Mouse (Mus musculus) thymus, adult 18-20 months (tissue): ENCODE results near the gene Mbnl1.
"Not testable (repeated sequence)": the region's sequence is repeated elsewhere in the genome, so short reads cannot be mapped to it uniquely, and the experiment has no call there.

Experiments
- DNase-seq, 2 experiments: peaks; one replicate each; pipeline ENCODE4 v3.0.0; 2022; ENCODE audit warnings: mixed read lengths in 2 of 2

Mbnl1 gene

DNA sequence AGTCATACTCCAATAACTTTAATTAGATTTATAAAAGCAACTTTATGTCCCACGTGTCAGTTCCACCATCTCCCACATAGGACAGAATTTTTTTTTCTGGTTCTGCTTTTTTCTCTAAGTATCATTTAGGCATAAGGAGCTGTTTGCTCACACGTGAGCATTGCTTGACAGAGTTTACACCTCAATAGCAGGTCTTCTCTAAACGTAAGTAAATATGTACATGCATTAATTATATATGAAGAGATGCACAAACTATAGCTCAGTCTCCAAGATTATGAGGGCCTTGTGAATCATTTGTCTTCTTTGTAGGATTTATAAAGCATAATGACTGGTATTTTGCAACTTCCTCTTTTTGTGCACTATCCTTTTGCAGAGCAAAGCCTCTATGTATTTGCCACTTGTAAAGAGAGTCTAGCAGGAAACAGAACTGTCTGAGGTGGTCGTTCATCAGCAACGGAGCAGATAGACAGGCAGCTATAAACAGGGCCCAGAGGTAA, at the start of gene Mbnl1:
Gene Mbnl1, plus strand, starts transcription at position 150 of the 497 bp plus-strand sequence.
- DNase-seq: no peak

DNA sequence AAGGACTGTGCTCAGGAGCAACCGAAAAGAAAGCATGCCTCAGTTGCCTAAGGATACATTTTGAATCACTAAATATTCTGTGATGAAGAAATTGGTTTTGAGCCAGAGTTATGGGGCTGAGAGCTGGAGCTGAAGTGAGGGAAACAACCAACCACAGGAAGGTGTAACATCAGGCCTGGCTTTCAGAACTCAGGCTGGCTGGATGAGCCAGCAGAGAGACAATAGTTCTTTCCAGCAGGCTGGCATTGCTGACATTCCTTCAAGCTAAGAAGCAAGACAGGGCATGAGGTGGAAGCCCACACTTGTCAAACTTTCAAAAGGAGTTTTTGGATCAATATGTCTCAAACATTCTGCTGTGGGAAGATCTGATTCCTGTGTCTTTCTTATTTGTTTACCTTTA, 48.5 kb upstream of the Mbnl1 start:
- DNase-seq: no peak

DNA sequence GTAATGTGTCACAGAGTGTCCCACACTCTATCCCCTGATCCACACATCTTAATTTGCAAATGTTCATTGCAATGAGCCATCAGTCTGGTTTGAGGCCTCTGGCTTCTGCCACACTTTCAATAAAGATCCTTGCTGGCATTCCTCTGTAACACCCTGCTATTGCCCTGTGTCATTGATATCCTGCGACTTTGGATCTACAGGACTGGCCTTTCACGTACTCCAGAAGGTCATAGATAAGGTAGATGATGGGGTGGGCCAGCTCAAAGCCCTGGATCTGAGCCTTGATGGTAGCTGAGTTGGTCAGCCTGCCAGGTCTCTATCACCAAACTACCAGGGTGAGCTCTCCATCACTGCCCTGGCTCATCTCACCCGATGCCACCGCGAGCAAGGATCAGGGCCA, 43.6 kb upstream of the Mbnl1 start:
- no peak for DNase-seq

DNA sequence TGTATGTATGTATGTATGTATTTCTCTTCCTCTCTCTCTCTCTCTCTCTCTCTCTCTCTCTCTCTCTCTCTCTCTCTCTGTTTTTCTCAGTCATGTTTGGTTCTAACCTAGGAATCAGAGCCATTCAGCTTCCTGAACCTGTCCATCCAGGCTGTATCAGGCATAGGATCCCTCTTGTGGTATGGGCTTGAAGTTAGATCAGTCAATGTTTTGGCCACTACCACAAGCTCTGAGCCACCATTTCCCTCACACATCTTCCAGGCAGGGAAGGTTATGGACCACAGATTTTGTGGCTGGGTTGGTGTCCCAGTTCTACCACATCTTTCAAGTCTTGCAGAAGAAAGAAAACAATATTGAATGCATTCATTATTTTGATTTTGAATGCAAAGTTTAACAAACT, 35.4 kb upstream of the Mbnl1 start:
- no peak for DNase-seq

DNA sequence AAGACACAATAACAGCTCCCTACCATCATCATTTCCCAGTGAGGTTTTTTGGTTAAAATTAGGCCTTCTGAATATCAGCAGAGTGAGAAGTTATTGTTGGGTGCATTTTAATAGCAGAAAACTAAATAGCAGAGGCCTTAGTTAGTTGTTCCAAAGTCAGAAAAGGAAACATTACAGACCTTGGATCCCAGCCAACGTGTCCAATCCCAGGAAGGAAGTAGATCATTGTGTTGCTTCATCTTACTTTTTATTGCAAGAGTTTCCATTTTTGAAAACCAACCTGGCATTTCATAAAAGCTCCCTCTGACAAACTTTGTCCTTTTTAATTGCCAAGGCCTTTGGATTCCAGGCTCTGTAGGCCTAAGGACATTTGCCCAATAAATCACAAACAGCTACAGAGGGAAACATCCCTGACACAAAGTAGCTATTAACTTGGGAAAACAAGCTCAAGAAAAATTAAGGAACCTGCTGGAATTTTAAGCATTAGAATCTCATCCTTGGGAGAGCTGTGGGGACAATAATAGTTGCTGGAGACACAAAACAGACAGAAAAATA, 34.9 kb upstream of the Mbnl1 start:
- DNase-seq: no peak

DNA sequence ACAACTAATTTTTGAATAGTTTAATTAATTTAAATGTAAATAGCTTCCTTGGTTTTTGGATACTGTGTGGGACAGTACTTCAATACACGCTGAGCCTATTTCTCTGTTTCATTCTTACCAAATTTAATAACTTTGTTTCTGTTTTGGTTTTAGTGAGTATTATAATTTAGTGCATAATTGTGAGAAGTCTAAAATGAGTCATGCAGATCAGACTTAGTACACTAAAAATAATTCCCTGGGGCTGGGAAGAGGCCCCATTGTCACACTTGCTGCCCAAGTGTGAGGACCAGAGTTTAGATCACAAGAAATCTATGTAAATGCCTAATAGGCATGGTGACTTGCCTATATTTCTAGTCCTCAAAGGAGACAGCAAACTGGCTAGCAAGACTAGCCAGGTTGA, 33.9 kb upstream of the Mbnl1 start:
- DNase-seq: no peak

DNA sequence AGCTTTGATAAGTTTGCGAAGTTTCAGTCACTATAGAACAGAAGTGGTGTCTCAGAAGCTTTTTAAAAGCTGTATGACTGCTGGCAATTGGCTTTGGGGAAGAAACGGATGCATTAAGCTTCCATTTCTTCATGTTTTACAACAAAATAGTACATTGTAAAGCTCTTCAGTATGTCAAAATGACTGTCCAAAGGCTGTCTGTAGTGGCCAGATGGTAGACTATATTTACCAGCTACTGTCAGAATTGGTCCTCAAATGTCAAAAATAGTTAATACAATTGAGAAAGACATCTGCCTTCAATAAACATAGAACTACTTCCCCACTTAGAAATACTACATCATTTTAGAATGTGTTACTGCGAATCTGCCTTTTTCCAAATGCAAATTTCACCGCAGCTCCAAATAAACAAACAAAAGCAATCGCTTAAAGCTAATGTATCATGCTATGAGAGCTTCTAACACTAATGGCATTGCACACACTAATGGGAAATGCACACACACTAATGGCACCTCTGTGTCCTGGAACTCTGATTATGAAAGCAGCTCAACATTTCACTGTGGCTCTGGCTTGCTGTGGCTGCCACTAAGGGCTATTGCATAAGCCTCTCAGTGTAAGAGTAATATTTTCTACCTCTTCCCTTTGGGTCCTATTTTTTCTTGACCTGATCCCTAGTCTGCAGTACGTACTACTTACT, 10.7 kb upstream of the Mbnl1 start:
- DNase-seq: no peak

DNA sequence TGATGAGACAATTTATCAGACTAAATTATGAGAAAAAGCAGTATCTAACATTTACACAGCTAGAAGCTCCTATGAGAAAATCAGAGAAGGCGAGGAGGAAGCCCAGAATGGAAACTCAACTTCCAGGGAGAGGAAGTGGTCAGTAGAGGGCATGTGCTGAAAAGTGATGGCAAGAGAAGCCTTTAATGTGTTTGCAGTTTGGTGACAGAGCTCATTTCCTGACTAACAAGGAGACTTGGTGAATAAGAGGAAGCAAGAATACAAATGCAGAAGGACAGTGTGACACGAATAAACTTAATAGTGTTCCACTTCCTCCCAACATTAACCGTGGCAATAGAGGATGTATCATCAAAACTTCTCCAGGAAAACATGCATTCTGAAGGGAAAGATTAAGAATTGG, 4.0 kb upstream of the Mbnl1 start:
- not testable (repeated sequence) for DNase-seq

DNA sequence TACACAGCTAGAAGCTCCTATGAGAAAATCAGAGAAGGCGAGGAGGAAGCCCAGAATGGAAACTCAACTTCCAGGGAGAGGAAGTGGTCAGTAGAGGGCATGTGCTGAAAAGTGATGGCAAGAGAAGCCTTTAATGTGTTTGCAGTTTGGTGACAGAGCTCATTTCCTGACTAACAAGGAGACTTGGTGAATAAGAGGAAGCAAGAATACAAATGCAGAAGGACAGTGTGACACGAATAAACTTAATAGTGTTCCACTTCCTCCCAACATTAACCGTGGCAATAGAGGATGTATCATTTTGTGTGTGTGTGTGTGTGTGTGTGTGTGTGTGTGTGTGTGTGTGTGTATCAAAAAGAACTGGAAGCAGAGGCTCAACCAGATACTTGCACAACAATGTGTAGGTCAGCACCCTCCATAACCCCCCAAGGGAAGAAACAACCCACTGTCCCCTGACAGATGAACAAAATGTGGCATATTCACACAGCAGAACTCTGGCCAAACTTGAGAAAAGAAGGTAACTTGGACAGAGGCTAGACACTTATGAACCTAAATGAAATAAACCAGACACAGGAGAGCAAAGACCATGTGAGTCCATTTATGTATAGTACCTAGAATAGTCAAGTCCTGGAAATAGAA, 3.3 kb upstream of the Mbnl1 start:
- not testable (repeated sequence) for DNase-seq

DNA sequence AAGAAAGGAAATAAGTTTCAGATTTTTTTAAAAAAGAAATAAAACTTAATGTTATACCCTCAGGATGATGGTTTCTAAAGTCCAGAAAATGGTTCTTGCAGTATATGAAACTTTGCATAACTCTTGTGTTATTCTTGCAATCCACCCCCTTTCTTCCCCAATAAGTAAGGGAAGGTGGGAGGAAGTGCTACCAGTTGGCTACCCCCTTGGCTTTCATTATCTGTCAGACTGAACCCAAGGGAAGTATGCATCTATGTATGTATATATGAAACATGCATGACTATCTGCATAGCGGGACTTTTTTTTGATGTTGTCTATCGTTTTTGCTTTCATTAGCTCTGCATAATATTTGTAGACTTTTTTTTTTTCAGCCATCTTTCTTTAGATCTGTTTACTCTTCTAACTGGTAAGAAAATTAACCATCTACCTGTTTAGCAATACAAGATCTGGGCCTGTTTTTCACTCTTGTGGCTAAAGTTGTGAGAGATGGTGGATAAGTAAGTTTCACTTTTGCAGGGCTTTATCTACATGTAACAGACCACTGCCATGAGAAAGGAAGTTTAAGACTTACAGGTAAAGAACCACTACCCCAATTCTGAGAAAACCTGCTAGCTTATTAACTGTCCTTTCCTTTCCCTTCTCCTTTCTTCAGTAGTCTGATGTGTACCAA, 484 bp upstream of the Mbnl1 start:
- no peak for DNase-seq

DNA sequence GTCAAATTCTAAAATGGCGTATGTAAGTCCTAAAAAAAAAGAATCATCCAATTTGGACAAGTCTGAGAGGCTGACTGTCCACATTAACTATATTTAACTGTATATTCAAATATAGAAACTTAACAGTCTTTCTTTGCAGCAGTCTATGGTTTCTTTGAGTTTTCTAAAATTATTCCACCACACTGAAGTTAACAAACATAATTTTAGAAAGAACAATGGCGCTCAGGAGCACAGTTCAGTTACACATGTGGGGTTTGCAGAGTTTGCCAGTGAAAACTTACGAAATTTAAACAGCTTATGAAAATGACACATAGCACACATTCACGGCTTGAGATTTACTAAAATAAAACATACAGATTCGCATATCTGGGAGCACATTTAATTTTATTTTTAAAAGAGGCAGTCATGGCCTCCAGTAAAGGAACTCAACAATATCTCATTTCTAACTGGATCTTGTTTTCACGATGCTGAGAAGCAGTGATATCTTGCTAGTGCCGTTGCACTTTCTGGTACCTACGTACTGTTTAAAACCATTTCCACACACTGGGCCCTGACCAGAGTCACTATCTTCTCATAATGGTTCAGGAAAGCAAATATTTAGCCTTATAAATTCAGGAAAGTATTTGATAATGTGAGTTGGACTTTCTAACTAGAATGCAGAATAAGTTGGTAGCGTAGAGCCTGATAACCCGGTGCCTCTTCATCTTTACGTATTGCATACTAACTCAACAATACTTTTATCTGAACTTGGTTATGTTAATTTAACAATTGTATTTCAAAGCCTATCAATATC, 1.4 kb downstream of the Mbnl1 start:
- DNase-seq: no peak

DNA sequence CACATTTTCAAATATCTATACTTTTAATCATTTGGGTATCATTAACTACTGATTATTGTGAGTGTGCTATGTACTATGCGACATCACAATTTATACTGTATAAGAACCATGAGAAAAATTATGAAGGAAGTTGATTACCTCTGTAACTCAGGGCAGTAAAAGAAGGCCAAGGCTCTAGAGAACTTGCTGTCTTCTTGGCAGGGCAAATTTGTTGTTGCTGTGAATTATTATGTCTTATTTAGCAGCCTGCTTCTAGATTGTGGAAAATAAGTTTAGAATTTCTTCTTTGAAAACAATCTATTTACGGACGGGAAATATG, 2.0 kb downstream of the Mbnl1 start:
- DNase-seq: no peak

DNA sequence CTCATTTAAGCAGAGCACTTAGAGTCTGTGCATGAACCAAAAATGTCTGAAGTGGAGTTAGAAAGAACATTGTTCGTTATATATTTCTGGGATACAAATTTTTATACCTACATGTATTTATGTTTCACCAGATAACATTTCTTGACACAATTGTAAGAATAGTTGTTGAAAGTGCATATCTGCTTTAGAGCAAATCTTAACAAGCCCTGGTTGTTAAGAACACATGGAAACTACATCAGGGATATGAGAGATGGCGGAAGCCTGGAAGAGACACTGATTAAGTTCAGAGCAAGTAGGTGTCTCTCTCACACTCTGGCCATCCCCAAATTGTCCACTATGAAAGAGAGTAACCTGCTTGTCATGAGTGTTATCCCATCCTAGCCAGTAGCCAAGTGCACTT, 2.4 kb downstream of the Mbnl1 start:
- no peak for DNase-seq

DNA sequence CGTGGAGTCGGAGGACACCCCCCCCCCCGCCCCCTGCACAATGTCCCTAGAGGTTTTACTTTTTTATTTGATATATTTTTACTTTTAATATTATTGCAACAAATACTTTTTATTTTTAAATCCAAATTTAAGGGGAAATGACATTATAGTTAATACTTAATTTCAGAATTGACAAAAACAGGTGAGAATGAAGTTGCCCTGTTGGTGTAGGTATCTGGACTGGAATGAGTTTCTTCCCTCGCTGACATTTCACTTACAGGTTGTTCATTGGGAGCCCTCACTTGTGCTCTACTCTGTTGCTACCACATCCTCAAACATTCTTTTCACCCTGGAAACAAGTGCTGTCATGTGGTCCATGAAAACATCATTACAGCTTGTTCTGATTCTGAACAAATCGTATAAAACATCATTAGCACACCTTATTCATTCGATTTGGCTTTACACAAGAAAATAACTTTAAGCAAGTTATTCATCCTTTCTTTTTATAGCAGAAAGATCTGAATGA, 4.2 kb downstream of the Mbnl1 start:
- no peak for DNase-seq

DNA sequence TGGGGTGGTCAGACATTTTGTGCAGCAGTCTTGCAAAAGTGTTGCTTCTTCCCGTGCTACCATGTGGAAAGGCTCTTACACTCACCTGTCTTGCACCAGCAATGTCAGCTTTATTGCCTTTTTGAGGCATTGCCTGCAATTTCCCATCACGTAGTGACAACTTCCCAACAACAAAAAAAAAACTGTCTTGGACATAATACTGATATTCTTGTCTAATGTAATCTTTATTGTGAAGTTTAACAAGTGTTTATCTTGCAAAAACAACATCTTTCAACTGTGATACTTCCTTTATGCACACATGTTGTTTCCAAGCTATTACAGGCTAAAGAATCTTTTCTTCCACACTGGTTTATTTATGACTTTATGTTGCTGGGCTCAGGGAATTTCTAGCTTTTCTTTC, 5.8 kb downstream of the Mbnl1 start:
- no peak for DNase-seq

DNA sequence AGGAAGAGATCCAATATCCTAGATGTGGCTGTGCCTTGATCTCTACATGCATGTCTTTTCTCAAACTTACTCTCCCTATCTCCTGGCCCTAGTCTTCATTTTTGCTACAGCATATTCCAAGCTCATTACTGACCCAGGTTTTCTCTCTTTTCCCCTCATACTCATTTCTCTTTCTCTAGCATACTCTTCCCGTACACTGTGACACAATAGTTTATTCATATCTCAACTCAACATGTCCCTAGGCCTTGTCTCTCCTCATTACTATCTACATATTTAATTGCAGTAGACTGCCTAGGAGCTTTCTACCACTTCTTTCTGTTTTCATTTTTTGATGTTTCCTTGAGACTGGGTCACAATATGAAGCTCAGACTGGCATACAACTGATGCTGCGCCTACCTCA, 8.1 kb downstream of the Mbnl1 start:
- DNase-seq: no peak

DNA sequence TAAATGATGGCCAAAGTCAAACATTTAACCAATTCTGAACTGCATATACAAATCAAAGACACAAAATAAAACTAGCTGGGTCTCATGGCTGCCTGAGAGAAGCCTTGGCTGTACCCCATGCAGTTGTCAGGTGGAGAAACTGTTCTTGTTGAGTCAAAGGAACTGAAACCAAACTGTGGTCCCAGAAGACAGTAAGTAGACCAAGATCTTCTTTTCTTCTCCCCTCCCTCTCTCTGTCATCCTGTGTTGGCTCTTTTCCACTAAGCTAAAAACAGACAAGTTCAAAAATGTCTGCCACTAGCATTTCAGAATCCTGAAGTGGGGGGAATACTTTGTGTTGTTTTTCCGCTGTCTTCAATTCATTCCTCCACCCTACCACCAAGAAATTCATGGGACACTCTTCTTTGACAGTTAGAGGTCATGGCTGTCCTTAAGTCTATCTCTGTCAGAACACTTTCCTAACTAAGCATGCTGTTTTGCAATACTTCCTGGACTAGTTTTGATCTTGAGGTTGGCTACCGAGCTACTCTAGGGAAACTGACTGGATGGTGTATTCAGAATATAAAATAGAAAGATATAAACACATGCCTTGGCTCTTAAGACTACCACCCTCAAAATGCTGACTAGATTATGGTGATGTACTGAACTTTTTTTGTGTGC, 9.2 kb downstream of the Mbnl1 start:
- no peak for DNase-seq

DNA sequence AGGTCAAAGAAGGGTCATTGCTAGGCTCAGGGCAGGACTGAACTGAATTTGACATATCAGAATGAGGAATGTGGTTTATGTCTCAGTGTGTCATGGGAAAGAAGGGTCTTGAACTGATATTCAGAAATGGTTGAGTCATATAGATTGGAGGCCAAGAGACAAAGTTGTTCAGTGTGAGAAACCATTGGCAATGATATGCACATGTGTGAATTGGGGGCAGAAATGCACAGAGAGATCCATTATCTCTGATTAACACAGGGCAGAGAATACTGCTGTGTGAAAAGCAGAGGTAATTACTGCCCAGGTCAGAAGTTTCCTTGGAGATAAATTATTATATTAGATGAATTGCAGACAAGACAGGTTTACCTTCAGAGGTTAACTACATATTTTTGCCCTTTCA, 10.7 kb downstream of the Mbnl1 start:
- DNase-seq: no peak

DNA sequence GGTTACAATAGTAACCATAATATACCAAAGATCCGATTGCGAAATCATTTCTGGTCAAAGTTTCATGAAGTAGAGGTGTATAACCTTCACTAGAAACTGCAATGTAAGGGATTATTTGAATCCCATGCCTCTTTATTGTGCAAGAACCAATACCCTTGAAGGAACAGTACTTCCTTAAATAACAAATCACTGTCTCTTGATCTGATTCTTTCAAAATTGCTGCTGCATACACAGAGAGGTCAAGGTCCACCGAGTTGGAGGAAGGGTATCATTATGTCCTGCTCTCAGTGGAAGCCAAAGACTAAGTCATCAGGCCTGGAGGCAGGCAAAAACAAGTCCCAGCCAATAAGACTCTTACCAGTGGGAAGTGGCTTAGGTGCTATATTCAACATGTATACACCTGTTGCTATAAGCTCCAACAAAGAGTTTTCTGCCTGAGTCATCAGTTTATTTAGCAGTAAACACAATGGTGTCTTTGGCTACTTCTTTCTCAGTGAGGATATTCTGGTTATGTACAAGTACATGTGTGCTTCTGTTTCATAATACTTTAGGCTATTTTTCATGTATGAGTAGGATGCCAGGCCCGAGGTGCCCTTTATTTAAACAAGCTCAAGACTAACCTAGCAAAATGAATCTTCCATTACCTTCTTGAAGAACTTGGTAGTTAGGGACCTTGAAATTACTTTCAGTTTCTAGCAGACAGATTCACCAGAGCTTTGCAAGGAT, 13.5 kb downstream of the Mbnl1 start:
- no peak for DNase-seq

DNA sequence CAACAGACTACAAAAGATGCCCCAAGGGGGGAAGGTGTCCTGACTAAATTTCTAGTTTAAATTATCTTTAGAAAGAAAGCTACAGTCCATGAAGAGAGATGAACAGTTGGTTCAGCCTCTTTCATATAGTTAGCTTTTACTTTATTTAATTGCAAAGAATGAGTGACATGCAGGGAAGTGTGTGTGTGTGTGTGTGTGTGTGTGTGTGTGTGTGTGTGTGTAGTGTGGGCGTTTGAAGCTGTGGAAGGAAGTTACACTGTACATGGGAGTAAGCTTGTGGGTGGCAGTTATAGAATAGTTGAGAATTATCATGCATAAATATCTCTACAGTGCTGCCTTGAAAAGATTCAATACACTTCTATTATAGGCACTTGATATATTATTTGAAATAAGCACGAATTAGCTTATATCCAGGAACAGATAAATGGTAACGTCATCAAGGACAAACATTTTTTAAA, 14.1 kb downstream of the Mbnl1 start:
- no peak for DNase-seq

DNA sequence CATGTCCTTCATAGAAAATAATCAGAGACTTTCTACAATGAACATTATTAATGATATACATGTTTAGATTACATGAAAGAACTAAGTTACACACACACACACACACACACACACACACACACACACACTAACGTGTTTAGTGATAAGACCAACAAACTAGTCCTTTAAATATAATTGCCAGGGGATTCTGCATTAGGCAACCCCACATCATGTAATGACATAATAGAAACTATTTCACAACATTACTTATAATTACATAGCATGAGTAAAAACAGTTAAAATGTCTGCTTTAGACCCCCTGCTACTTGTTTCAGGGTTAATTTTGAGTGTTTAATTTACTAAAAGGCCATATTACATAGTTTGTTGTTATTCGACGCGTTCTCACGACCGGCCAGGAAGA, 16.9 kb downstream of the Mbnl1 start:
- no peak for DNase-seq
